Mouse (Mus musculus) liver, embryonic 14.5 days (tissue): ENCODE results near the gene Col4a6. TPM values are rescaled to one million over a fixed set of nuclear protein-coding genes. Genes with fewer than 3 reads are reported as not detected.

ENCODE experiments used
- ATAC-seq: fragments of 200-750 bp; cut with Nextera tagmentation; 2 replicates; pipeline ENCODE4 v1.8.0; 2017; ENCODE audit warnings: moderate number of reproducible peaks, mild to moderate bottlenecking, moderate library complexity; ENCODE audit not compliant: insufficient read depth
- DNase-seq, 3 experiments: peaks; one replicate each; pipeline ENCODE4 v3.0.0-alpha.2; 2012 to 2013; ENCODE audit warnings: low read depth in 3 of 3, low spot score in 3 of 3
- H3K27ac ChIP-seq: fragments of 300-500 bp; sonication (generic); 2 replicates; pipeline ENCODE4 v1.5.1; 2014; ENCODE audit warnings: moderate library complexity, mild to moderate bottlenecking, control low read depth, inconsistent platforms
- H3K27me3 ChIP-seq: fragments of 300-500 bp; sonication (generic); 2 replicates; pipeline ENCODE4 v1.6.1; 2014; ENCODE audit warnings: mild to moderate bottlenecking, low read length, moderate library complexity; ENCODE audit not compliant: control insufficient read depth, insufficient read depth
- H3K36me3 ChIP-seq: fragments of 300-500 bp; sonication (generic); replicated peaks from 2 replicates; pipeline ENCODE4 v1.6.1; 2014; ENCODE audit warnings: low read depth; ENCODE audit not compliant: control insufficient read depth, insufficient read depth
- H3K4me1 ChIP-seq, 2 experiments: fragments of 200-500 bp in 1 of 2; fragments of 300-500 bp in 1 of 2; sonication (generic) in 1 of 2; replicated peaks; 2 replicates each; pipeline ENCODE4 v1.6.1; 2012 to 2014; ENCODE audit warnings: antibody characterized with exemption in 1 of 2, inconsistent platforms in 1 of 2, low read length in 1 of 2; ENCODE audit not compliant: control insufficient read depth in 2 of 2, insufficient read depth in 2 of 2
- H3K4me2 ChIP-seq: fragments of 300-500 bp; sonication (generic); 2 replicates; pipeline ENCODE4 v1.6.1; 2014; ENCODE audit warnings: low read depth, mild to moderate bottlenecking, control low read depth, moderate library complexity
- H3K4me3 ChIP-seq, 2 experiments: fragments of 200-500 bp in 1 of 2; fragments of 300-500 bp in 1 of 2; sonication (generic) in 1 of 2; 2 replicates each; pipeline ENCODE4 v1.5.1; 2012 to 2014; ENCODE audit warnings: low read depth in 2 of 2, low read length in 2 of 2, mild to moderate bottlenecking in 2 of 2, control low read depth in 1 of 2, inconsistent platforms in 1 of 2, moderate library complexity in 1 of 2; ENCODE audit not compliant: insufficient read depth in 1 of 2
- H3K9ac ChIP-seq: fragments of 300-500 bp; sonication (generic); replicated peaks from 2 replicates; pipeline ENCODE4 v1.6.1; 2014; ENCODE audit warnings: mild to moderate bottlenecking, control low read depth, moderate library complexity
- H3K9me3 ChIP-seq: fragments of 300-500 bp; sonication (generic); 2 replicates; pipeline ENCODE4 v1.6.1; 2016; ENCODE audit warnings: low read length, mixed read lengths; ENCODE audit not compliant: control insufficient read depth
- CTCF ChIP-seq: IDR thresholded peaks from 2 replicates; pipeline ENCODE4 v1.5.1; 2016; ENCODE audit warnings: antibody characterized with exemption, low read depth, control low read depth
- EP300 ChIP-seq: IDR thresholded peaks from 2 replicates; pipeline ENCODE4 v1.6.1; 2016; ENCODE audit warnings: antibody characterized with exemption, low read depth
- WGBS: fragments of 180-500 bp; shearing (Covaris S2); extraction: QIAGEN DNeasy Blood & Tissue Kit; methylation state at CpG from one replicate; pipeline ENCODE4 v1.1.7; 2014; ENCODE audit not compliant: insufficient replicate concordance; 5-methylcytosine and 5-hydroxymethylcytosine counted together
- polyA plus RNA-seq, 2 experiments: library from polyadenylated mRNA; depleted of rRNA in 1 of 2; stranded (reverse) in 1 of 2; unstranded in 1 of 2; fragments of >200 nt; fragmentation: Nextera tagmentation in 1 of 2; extraction: Ambion mirVana in 1 of 2; gene quantifications; 2 replicates each; pipeline versions ENCODE4 v1.2.1 to v1.2.3; 2012 to 2014

Col4a6 gene
- polyA plus RNA-seq, 2 experiments, result 0.03 to 0.16 TPM

- no peak overlapping the region for H3K27ac ChIP-seq
- 54% methylated on average over 2 of the region's 2 CpGs for WGBS
- no peak for DNase-seq
- H3K9me3 ChIP-seq, result no peaks in the 10 kb centered on the region
- H3K36me3 ChIP-seq, result no peaks in the 10 kb centered on the region
- ATAC-seq, result no peak
- no peak overlapping the region for H3K4me2 ChIP-seq
- no peak overlapping the region for H3K4me3 ChIP-seq
- H3K4me1 ChIP-seq, result no peaks in the 10 kb centered on the region
- no peak for TF ChIP-seq CTCF
- no peak for TF ChIP-seq EP300
- no peaks in the 10 kb centered on the region for H3K27me3 ChIP-seq
- no peak overlapping the region for H3K9ac ChIP-seq
Measured at GRCm38 (mm10) chrX:141276397-141276796, 197.5 kb downstream of the Col4a6 start.

- Histone ChIP-seq H3K4me2 (no peak overlapping the region), H3K36me3 (no peaks in the 10 kb centered on the region), H3K4me3 (no peak overlapping the region), H3K9ac (no peak overlapping the region), H3K27ac (no peak overlapping the region), H3K4me1 (no peaks in the 10 kb centered on the region), H3K9me3 (no peaks in the 10 kb centered on the region), H3K27me3 (no peaks in the 10 kb centered on the region)
- DNase-seq (no peak), ATAC-seq (no peak)
- TF ChIP-seq CTCF, result no peak
- TF ChIP-seq EP300, result no peak
- 52% methylated on average over 1 of the region's 1 CpGs for WGBS
Measured at GRCm38 (mm10) chrX:141265986-141266385, 207.9 kb downstream of the Col4a6 start.

GRCm38 (mm10) chrX:141249636-141250035, 224.2 kb downstream of the Col4a6 start:
- DNase-seq, result no peak
- Histone ChIP-seq H3K4me1 (no peaks in the 10 kb centered on the region), H3K27me3 (no peaks in the 10 kb centered on the region), H3K9ac (no peak overlapping the region), H3K36me3 (no peaks in the 10 kb centered on the region), H3K27ac (no peak overlapping the region), H3K4me2 (no peak overlapping the region), H3K4me3 (no peak overlapping the region), H3K9me3 (no peaks in the 10 kb centered on the region)
- TF ChIP-seq CTCF (no peak), EP300 (no peak)
- ATAC-seq, result no peak
- WGBS, result 25% methylated on average over 1 of the region's 1 CpGs

GRCm38 (mm10) chrX:141236564-141237333, 237.1 kb downstream of the Col4a6 start:
- H3K27ac ChIP-seq, result no peak overlapping the region
- no peak overlapping the region for H3K4me3 ChIP-seq
- no peaks in the 10 kb centered on the region for H3K27me3 ChIP-seq
- ATAC-seq (no peak), DNase-seq (no peak)
- no peak overlapping the region for H3K4me2 ChIP-seq
- 38% methylated on average over 2 of the region's 2 CpGs for WGBS
- no peaks in the 10 kb centered on the region for H3K9me3 ChIP-seq
- H3K36me3 ChIP-seq, result no peaks in the 10 kb centered on the region
- no peaks in the 10 kb centered on the region for H3K4me1 ChIP-seq
- TF ChIP-seq CTCF (peak; percentile 29; the same call in 1 of the 2 replicates), EP300 (no peak)
- no peak overlapping the region for H3K9ac ChIP-seq

DNA sequence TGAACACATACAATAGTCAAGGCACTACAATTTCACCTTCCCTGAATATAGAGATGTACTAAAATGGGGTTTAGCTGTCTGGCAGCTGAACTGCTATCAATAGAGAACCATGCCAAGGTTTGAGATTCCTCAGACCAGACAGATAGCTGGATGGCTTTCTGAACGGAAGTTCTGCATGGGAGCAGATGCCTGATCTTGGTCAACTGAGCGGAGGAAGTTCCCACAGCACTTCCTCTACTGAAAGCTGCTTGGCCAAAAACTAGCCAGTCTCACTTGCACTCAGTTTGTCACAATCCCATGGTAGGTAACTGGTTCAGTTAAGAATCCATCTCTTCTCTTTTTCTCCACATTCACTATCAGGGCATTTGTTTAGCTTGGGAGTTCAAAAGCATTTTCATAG, 245.7 kb downstream of the Col4a6 start:
- Histone ChIP-seq H3K4me3 (no peak overlapping the region), H3K4me1 (no peaks in the 10 kb centered on the region), H3K4me2 (no peak overlapping the region), H3K9ac (no peak overlapping the region), H3K27me3 (no peaks in the 10 kb centered on the region), H3K27ac (no peak overlapping the region), H3K9me3 (no peaks in the 10 kb centered on the region), H3K36me3 (no peaks in the 10 kb centered on the region)
- WGBS, result 25% methylated on average over 2 of the region's 2 CpGs
- DNase-seq, result no peak
- TF ChIP-seq CTCF, result no peak
- TF ChIP-seq EP300, result no peak
- ATAC-seq, result no peak
